Mouse (Mus musculus) brain, embryonic 14.5 days (tissue): Measurements from ENCODE around the gene Myo16.

Experiments used
- CTCF ChIP-seq: fragments of 200-500 bp; IDR thresholded peaks from 2 replicates; pipeline ENCODE4 v1.5.1; 2012; ENCODE audit warnings: inconsistent platforms, mild to moderate bottlenecking, moderate library complexity, borderline replicate concordance; ENCODE audit not compliant: insufficient read depth, insufficient read length; ENCODE audit errors: extremely low read depth
- POLR2A ChIP-seq: fragments of 200-500 bp; IDR thresholded peaks from 2 replicates; pipeline ENCODE4 v1.6.1; 2012; ENCODE audit warnings: mild to moderate bottlenecking, inconsistent platforms, borderline replicate concordance; ENCODE audit not compliant: poor library complexity, insufficient read depth, insufficient read length, severe bottlenecking; ENCODE audit errors: extremely low read depth

GRCm38 (mm10) chr8:10482880-10483279 lies 329.2 kb downstream of the Myo16 start:
- TF ChIP-seq CTCF (no peak), POLR2A (no peak)
